Mouse (Mus musculus): Measurements from ENCODE around the gene Cct8l1. TPM values are rescaled to one million over a fixed set of nuclear protein-coding genes. Genes with fewer than 3 reads are reported as not detected.

Cct8l1 gene
- polyA plus RNA-seq, 1 experiment = not detected

- Histone ChIP-seq H3K36me3 (replicated peaks; ENCODE audit: low read length) (no peaks in the 10 kb centered on the region), H3K4me1 (peaks cover 4% of the 10 kb centered on the region; the same call in 1 of the 2 replicates), H3K9me3 (peaks cover 21% of the 10 kb centered on the region), H3K27me3 (replicated peaks) (peaks cover 4% of the 10 kb centered on the region), H3K4me3 (replicated peaks) (no peak overlapping the region)
- TF ChIP-seq FLI1 (IDR thresholded peaks at IDR 0.05; ENCODE audit: low read length) (no peak), GATA1 (IDR thresholded peaks at IDR 0.05; ENCODE audit: borderline replicate concordance, low read length) (no peak)
Measured at GRCm38 (mm10) chr5:25540921-25541320, 25.1 kb downstream of the Cct8l1 start.

- no peak overlapping the region for H3K4me3 ChIP-seq (replicated peaks)
- peaks cover 8% of the 10 kb centered on the region; the same call in 1 of the 2 replicates for H3K4me1 ChIP-seq
- TF ChIP-seq FLI1 (IDR thresholded peaks at IDR 0.05; ENCODE audit: low read length) (no peak), GATA1 (IDR thresholded peaks at IDR 0.05; ENCODE audit: borderline replicate concordance, low read length) (no peak)
- no peaks in the 10 kb centered on the region for H3K36me3 ChIP-seq (replicated peaks; ENCODE audit: low read length)
- peaks cover 21% of the 10 kb centered on the region for H3K9me3 ChIP-seq
- H3K27me3 ChIP-seq (replicated peaks) = peaks cover 4% of the 10 kb centered on the region
Measured at GRCm38 (mm10) chr5:25541661-25542060, 25.8 kb downstream of the Cct8l1 start.

- Histone ChIP-seq H3K27me3 (replicated peaks) (peaks cover under 1% of the 10 kb centered on the region), H3K36me3 (replicated peaks; ENCODE audit: low read length) (no peaks in the 10 kb centered on the region), H3K4me1 (peaks cover 4% of the 10 kb centered on the region; the same call in 1 of the 2 replicates), H3K4me3 (replicated peaks) (no peak overlapping the region), H3K9me3 (0 out of 2 replicates have a peak, but pooled peaks cover 3% of the 10 kb centered on the region)
- no peak for TF ChIP-seq GATA1 (IDR thresholded peaks at IDR 0.05; ENCODE audit: borderline replicate concordance, low read length)
Measured at GRCm38 (mm10) chr5:25544061-25544460, 28.2 kb downstream of the Cct8l1 start.

GRCm38 (mm10) chr5:25544566-25544965, 28.7 kb downstream of the Cct8l1 start:
- Histone ChIP-seq H3K4me3 (replicated peaks) (no peak overlapping the region), H3K9me3 (0 out of 2 replicates have a peak, but pooled peaks cover 3% of the 10 kb centered on the region), H3K27me3 (replicated peaks) (no peaks in the 10 kb centered on the region), H3K4me1 (peaks cover 4% of the 10 kb centered on the region; the same call in 1 of the 2 replicates), H3K36me3 (replicated peaks; ENCODE audit: low read length) (no peaks in the 10 kb centered on the region)
- TF ChIP-seq GATA1 (IDR thresholded peaks at IDR 0.05; ENCODE audit: borderline replicate concordance, low read length) = no peak
- TF ChIP-seq FLI1 (IDR thresholded peaks at IDR 0.05; ENCODE audit: low read length) = no peak

- no peak for TF ChIP-seq GATA1 (IDR thresholded peaks at IDR 0.05; ENCODE audit: borderline replicate concordance, low read length)
- no peak for TF ChIP-seq FLI1 (IDR thresholded peaks at IDR 0.05; ENCODE audit: low read length)
- Histone ChIP-seq H3K4me1 (peaks cover 4% of the 10 kb centered on the region; the same call in 1 of the 2 replicates), H3K9me3 (peaks cover 7% of the 10 kb centered on the region), H3K27me3 (replicated peaks) (no peaks in the 10 kb centered on the region), H3K36me3 (replicated peaks; ENCODE audit: low read length) (no peaks in the 10 kb centered on the region), H3K4me3 (replicated peaks) (no peak overlapping the region)
Measured at GRCm38 (mm10) chr5:25546912-25547311, 31.0 kb downstream of the Cct8l1 start.

- peaks cover 4% of the 10 kb centered on the region; the same call in 1 of the 2 replicates for H3K4me1 ChIP-seq
- no peak for TF ChIP-seq FLI1 (IDR thresholded peaks at IDR 0.05; ENCODE audit: low read length)
- no peak for TF ChIP-seq GATA1 (IDR thresholded peaks at IDR 0.05; ENCODE audit: borderline replicate concordance, low read length)
Measured at GRCm38 (mm10) chr5:25550912-25551311, 35.0 kb downstream of the Cct8l1 start.

GRCm38 (mm10) chr5:25554210-25554609, 38.3 kb downstream of the Cct8l1 start:
- H3K36me3 ChIP-seq (replicated peaks; ENCODE audit: low read length) = no peaks in the 10 kb centered on the region
- H3K4me3 ChIP-seq (replicated peaks) = no peak overlapping the region
- TF ChIP-seq GATA1 (IDR thresholded peaks at IDR 0.05; ENCODE audit: borderline replicate concordance, low read length) (no peak), FLI1 (IDR thresholded peaks at IDR 0.05; ENCODE audit: low read length) (no peak)
- peaks cover 2% of the 10 kb centered on the region for H3K27me3 ChIP-seq (replicated peaks)
- H3K9me3 ChIP-seq = peaks cover 4% of the 10 kb centered on the region
- H3K4me1 ChIP-seq = no peaks in the 10 kb centered on the region

More at GRCm38 (mm10) chr5:25550912-25551311, 35.0 kb downstream of the Cct8l1 start:
- H3K9me3 ChIP-seq = peaks cover 4% of the 10 kb centered on the region
- H3K27me3 ChIP-seq (replicated peaks) = peaks cover 2% of the 10 kb centered on the region
- no peak overlapping the region for H3K4me3 ChIP-seq (replicated peaks)
- no peaks in the 10 kb centered on the region for H3K36me3 ChIP-seq (replicated peaks; ENCODE audit: low read length)

- TF ChIP-seq GATA1 (IDR thresholded peaks at IDR 0.05; ENCODE audit: borderline replicate concordance, low read length) = no peak
- TF ChIP-seq FLI1 (IDR thresholded peaks at IDR 0.05; ENCODE audit: low read length) = no peak
- Histone ChIP-seq H3K9me3 (peaks cover 4% of the 10 kb centered on the region), H3K4me3 (replicated peaks) (no peak overlapping the region), H3K27me3 (replicated peaks) (peaks cover 2% of the 10 kb centered on the region), H3K4me1 (no peaks in the 10 kb centered on the region), H3K36me3 (replicated peaks; ENCODE audit: low read length) (no peaks in the 10 kb centered on the region)
Measured at GRCm38 (mm10) chr5:25554689-25555088, 38.8 kb downstream of the Cct8l1 start.

- Histone ChIP-seq H3K36me3 (replicated peaks; ENCODE audit: low read length) (no peaks in the 10 kb centered on the region), H3K4me1 (no peaks in the 10 kb centered on the region), H3K4me3 (replicated peaks) (no peak overlapping the region), H3K9me3 (peaks cover 4% of the 10 kb centered on the region), H3K27me3 (replicated peaks) (peaks cover 2% of the 10 kb centered on the region)
- TF ChIP-seq FLI1 (IDR thresholded peaks at IDR 0.05; ENCODE audit: low read length) (no peak), GATA1 (IDR thresholded peaks at IDR 0.05; ENCODE audit: borderline replicate concordance, low read length) (no peak)
Measured at GRCm38 (mm10) chr5:25555684-25556083, 39.8 kb downstream of the Cct8l1 start.

GRCm38 (mm10) chr5:25556363-25556762, 40.5 kb downstream of the Cct8l1 start:
- Histone ChIP-seq H3K27me3 (replicated peaks) (peaks cover 2% of the 10 kb centered on the region), H3K4me1 (no peaks in the 10 kb centered on the region), H3K36me3 (replicated peaks; ENCODE audit: low read length) (no peaks in the 10 kb centered on the region), H3K9me3 (peaks cover 1% of the 10 kb centered on the region), H3K4me3 (replicated peaks) (no peak overlapping the region)
- no peak for TF ChIP-seq FLI1 (IDR thresholded peaks at IDR 0.05; ENCODE audit: low read length)
- no peak for TF ChIP-seq GATA1 (IDR thresholded peaks at IDR 0.05; ENCODE audit: borderline replicate concordance, low read length)

Other genes starting within 250 kb of the Cct8l1 start
- gene Kmt2c, start 17.3 kb upstream of the Cct8l1 start, polyA plus RNA-seq (2012; ENCODE audit: insufficient read depth, low replicate concordance) = 2.2 and 7.1 TPM in 2 replicates
- 0.81 TPM in 1 of 2 replicates, not detected in the other for gene Xrcc2, start 189.8 kb downstream of the Cct8l1 start, polyA plus RNA-seq (2012; ENCODE audit: insufficient read depth, low replicate concordance)
- gene Actr3b, start 243.9 kb downstream of the Cct8l1 start, polyA plus RNA-seq (2012; ENCODE audit: insufficient read depth, low replicate concordance) = 1.4 TPM in 1 of 2 replicates, not detected in the other

Measured in megakaryocyte, embryonic 14.5 days (primary cell).